Mouse (Mus musculus) myocyte (in vitro differentiated cells): Measurements from ENCODE around the gene Spata32. TPM values are rescaled to one million over a fixed set of nuclear protein-coding genes. Genes with fewer than 3 reads are reported as not detected.

Source experiments
- H3K27me3 ChIP-seq: one replicate; pipeline ENCODE4 v1.6.1; 2011; ENCODE audit not compliant: control insufficient read depth, insufficient read depth, insufficient read length
- H3K36me3 ChIP-seq: one replicate; pipeline ENCODE4 v1.6.1; 2011; ENCODE audit not compliant: control insufficient read depth, insufficient read depth
- H3K4me2 ChIP-seq: one replicate; pipeline ENCODE4 v1.6.1; 2011; ENCODE audit warnings: low read depth, control low read depth
- H3K4me3 ChIP-seq: one replicate; pipeline ENCODE4 v1.5.1; 2011; ENCODE audit warnings: mild to moderate bottlenecking, control low read depth, moderate library complexity
- H3K79me2 ChIP-seq: one replicate; pipeline ENCODE4 v1.6.1; 2011; ENCODE audit not compliant: control insufficient read depth, insufficient read depth
- H3ac ChIP-seq: one replicate; pipeline ENCODE4 v1.6.1; 2011; ENCODE audit not compliant: control insufficient read depth, insufficient read length
- CEBPB ChIP-seq: IDR thresholded peaks from 2 replicates; pipeline ENCODE4 v1.6.1; 2011; ENCODE audit warnings: mild to moderate bottlenecking, moderate library complexity; ENCODE audit not compliant: poor library complexity, insufficient read depth, severe bottlenecking
- E2F4 ChIP-seq: IDR thresholded peaks from one replicate; pipeline ENCODE4 v1.6.1; 2011; ENCODE audit warnings: mild to moderate bottlenecking, control low read depth, moderate library complexity; ENCODE audit not compliant: insufficient read depth
- MAX ChIP-seq: IDR thresholded peaks from one replicate; pipeline ENCODE4 v1.6.1; 2011; ENCODE audit warnings: low read depth, mild to moderate bottlenecking, control low read depth
- MYOD1 ChIP-seq, 3 experiments: IDR thresholded peaks; one replicate each; pipeline ENCODE4 v1.6.1; 2011; ENCODE audit warnings: control low read depth in 2 of 3, low read depth in 2 of 3, mild to moderate bottlenecking in 2 of 3, moderate library complexity in 1 of 3; ENCODE audit not compliant: insufficient read length in 2 of 3, control insufficient read depth in 1 of 3
- MYOG ChIP-seq, 3 experiments: IDR thresholded peaks; one replicate each; pipeline ENCODE4 v1.6.1; 2011; ENCODE audit warnings: control low read depth in 2 of 3, low read depth in 2 of 3, mild to moderate bottlenecking in 2 of 3; ENCODE audit not compliant: insufficient read length in 2 of 3, control insufficient read depth in 1 of 3, insufficient read depth in 1 of 3
- POLR2A ChIP-seq: IDR thresholded peaks from one replicate; pipeline ENCODE4 v1.6.1; 2011; ENCODE audit warnings: low read depth, mild to moderate bottlenecking, control low read depth, moderate library complexity; ENCODE audit not compliant: insufficient read length
- POLR2AphosphoS2 ChIP-seq: IDR thresholded peaks from one replicate; pipeline ENCODE4 v1.6.1; 2011; ENCODE audit warnings: low read depth, control low read depth; ENCODE audit not compliant: insufficient read length
- REST ChIP-seq: IDR thresholded peaks from one replicate; pipeline ENCODE4 v1.6.1; 2011; ENCODE audit warnings: mild to moderate bottlenecking, control low read depth, moderate library complexity; ENCODE audit not compliant: insufficient read depth, insufficient read length
- SRF ChIP-seq: IDR thresholded peaks from one replicate; pipeline ENCODE4 v1.6.1; 2011; ENCODE audit warnings: low read depth; ENCODE audit not compliant: control insufficient read depth, insufficient read length
- TCF12 ChIP-seq: IDR thresholded peaks from one replicate; pipeline ENCODE4 v1.6.1; 2011; ENCODE audit warnings: mild to moderate bottlenecking, control low read depth; ENCODE audit not compliant: poor library complexity, insufficient read depth, severe bottlenecking
- TCF3 ChIP-seq: IDR thresholded peaks from one replicate; pipeline ENCODE4 v1.6.1; 2011; ENCODE audit warnings: low read depth, control low read depth; ENCODE audit not compliant: insufficient read length
- USF1 ChIP-seq: IDR thresholded peaks from one replicate; pipeline ENCODE4 v1.6.1; 2011; ENCODE audit warnings: low read depth, mild to moderate bottlenecking, control low read depth, moderate library complexity
- polyA plus RNA-seq: library from polyadenylated mRNA; unstranded; fragments of >200 nt; fragmentation: generic; extraction: Trizol; gene quantifications from one replicate; pipeline ENCODE4 v1.2.1, GENCODE M21; 2012; ENCODE audit warnings: missing spikeins

Gene Spata32
- polyA plus RNA-seq, 1 experiment: 0.04 TPM

- TF ChIP-seq CEBPB: no peak
- no peak for TF ChIP-seq POLR2A
- peak; percentile 76 for TF ChIP-seq REST
- H3K4me3 ChIP-seq: no peak overlapping the region
- no peak overlapping the region for H3K4me2 ChIP-seq
- peaks cover 13% of the 10 kb centered on the region for H3K27me3 ChIP-seq
- H3ac ChIP-seq: no peak overlapping the region
- H3K79me2 ChIP-seq: no peaks in the 10 kb centered on the region
- H3K36me3 ChIP-seq: no peaks in the 10 kb centered on the region
These were observed 7.9 kb downstream of the Spata32 start for GRCm38 (mm10) chr11:103210291-103210690.

GRCm38 (mm10) chr11:103208458-103208857 lies 9.8 kb downstream of the Spata32 start, which contains the start of gene 1700023F06Rik:
Gene 1700023F06Rik (minus strand): TSS chr11:103208558.
- H3ac ChIP-seq: no peak within 1 kb of the TSS
- peaks cover 13% of the 10 kb centered on the region for H3K27me3 ChIP-seq
- H3K36me3 ChIP-seq: no peaks in the 10 kb centered on the region
- H3K79me2 ChIP-seq: no peaks in the 10 kb centered on the region
- TF ChIP-seq MYOG (IDR thresholded peaks at IDR 0.05; ENCODE audit: control insufficient read depth in 1 of 3, insufficient read depth in 1 of 3, insufficient read length in 2 of 3, low read depth in 2 of 3) (no peak), SRF (no peak), MYOD1 (IDR thresholded peaks at IDR 0.05; ENCODE audit: control insufficient read depth in 1 of 3, insufficient read length in 2 of 3, low read depth in 2 of 3) (no peak), USF1 (no peak), TCF12 (no peak), E2F4 (no peak), POLR2A (no peak), POLR2AphosphoS2 (no peak), TCF3 (no peak), CEBPB (no peak), MAX (no peak), REST (no peak)
- no peak within 1 kb of the TSS for H3K4me2 ChIP-seq
- H3K4me3 ChIP-seq: no peak within 1 kb of the TSS

GRCm38 (mm10) chr11:103206203-103206602 lies 12.0 kb downstream of the Spata32 start:
- TF ChIP-seq TCF12 (no peak), MYOG (IDR thresholded peaks at IDR 0.05; ENCODE audit: control insufficient read depth in 1 of 3, insufficient read depth in 1 of 3, insufficient read length in 2 of 3, low read depth in 2 of 3) (no peak), SRF (no peak), POLR2AphosphoS2 (no peak), REST (no peak), E2F4 (no peak), TCF3 (no peak), USF1 (no peak), MYOD1 (IDR thresholded peaks at IDR 0.05; ENCODE audit: control insufficient read depth in 1 of 3, insufficient read length in 2 of 3, low read depth in 2 of 3) (no peak), CEBPB (no peak), POLR2A (no peak), MAX (no peak)
- no peak overlapping the region for H3K4me2 ChIP-seq
- H3K36me3 ChIP-seq: no peaks in the 10 kb centered on the region
- H3K4me3 ChIP-seq: no peak overlapping the region
- no peaks in the 10 kb centered on the region for H3K79me2 ChIP-seq
- H3ac ChIP-seq: no peak overlapping the region
- peaks cover 13% of the 10 kb centered on the region for H3K27me3 ChIP-seq

GRCm38 (mm10) chr11:103202376-103202775 lies 15.9 kb downstream of the Spata32 start:
- H3K36me3 ChIP-seq: no peaks in the 10 kb centered on the region
- peaks cover 12% of the 10 kb centered on the region for H3K27me3 ChIP-seq
- TF ChIP-seq TCF12 (no peak), TCF3 (no peak), POLR2A (no peak), SRF (no peak), MAX (no peak), MYOD1 (IDR thresholded peaks at IDR 0.05; ENCODE audit: control insufficient read depth in 1 of 3, insufficient read length in 2 of 3, low read depth in 2 of 3) (no peak)
- no peak overlapping the region for H3K4me2 ChIP-seq
- no peaks in the 10 kb centered on the region for H3K79me2 ChIP-seq
- H3ac ChIP-seq: no peak overlapping the region
- H3K4me3 ChIP-seq: no peak overlapping the region

GRCm38 (mm10) chr11:103201664-103202063 lies 16.6 kb downstream of the Spata32 start:
- no peak for TF ChIP-seq TCF12
- no peak for TF ChIP-seq REST
- no peak for TF ChIP-seq SRF
- TF ChIP-seq MYOG (IDR thresholded peaks at IDR 0.05; ENCODE audit: control insufficient read depth in 1 of 3, insufficient read depth in 1 of 3, insufficient read length in 2 of 3, low read depth in 2 of 3): no peak
- TF ChIP-seq TCF3: no peak
- TF ChIP-seq MYOD1 (IDR thresholded peaks at IDR 0.05; ENCODE audit: control insufficient read depth in 1 of 3, insufficient read length in 2 of 3, low read depth in 2 of 3): no peak
- TF ChIP-seq E2F4: no peak
- Histone ChIP-seq H3K4me2 (peak overlapping the region; percentile 7), H3K27me3 (peaks cover 19% of the 10 kb centered on the region), H3K36me3 (no peaks in the 10 kb centered on the region), H3K4me3 (no peak overlapping the region), H3ac (no peak overlapping the region), H3K79me2 (no peaks in the 10 kb centered on the region)
